25 mouse cellular contexts compared by ENCODE assay signal in genomic region chr12:10567881-10568280, GRCm38 (mm10).
"Had no signal": no experiment of that assay in that cellular context is flagged by ENCODE, and none has a peak within 500 bp of the region (broad histone marks: within the 10 kb centered on the region; RNA-seq: fewer than 3 reads in every experiment).

No protein-coding gene starts in this region.

- H3K9ac ChIP-seq: heart, embryonic 12.5 days; hindbrain, embryonic 13.5 days; hindbrain, embryonic 15.5 days; kidney, embryonic 15.5 days; limb, embryonic 12.5 days; limb, embryonic 15.5 days; liver, embryonic 13.5 days; liver, embryonic 15.5 days had no signal

- H3K9me3 ChIP-seq: heart, embryonic 10.5 days; heart, embryonic 12.5 days; hindbrain, embryonic 13.5 days; hindbrain, embryonic 15.5 days; kidney, embryonic 15.5 days; limb, embryonic 12.5 days; limb, embryonic 15.5 days; liver, embryonic 13.5 days; liver, embryonic 15.5 days had no signal

- H3K36me3 ChIP-seq: heart, embryonic 10.5 days; heart, embryonic 12.5 days; hindbrain, embryonic 13.5 days; hindbrain, embryonic 15.5 days; kidney, embryonic 15.5 days; limb, embryonic 12.5 days; limb, embryonic 15.5 days; liver, embryonic 13.5 days; liver, embryonic 15.5 days had no signal

- H3K4me2 ChIP-seq: heart, embryonic 12.5 days; hindbrain, embryonic 13.5 days; hindbrain, embryonic 15.5 days; kidney, embryonic 15.5 days; limb, embryonic 12.5 days; limb, embryonic 15.5 days; liver, embryonic 13.5 days; liver, embryonic 15.5 days had no signal

- ATAC-seq: hindbrain, postnatal 0 days; intestine, embryonic 16.5 days had no signal

- H3K27me3 ChIP-seq: heart, embryonic 12.5 days; hindbrain, embryonic 13.5 days; hindbrain, embryonic 15.5 days; kidney, embryonic 15.5 days; limb, embryonic 12.5 days; limb, embryonic 15.5 days; liver, embryonic 13.5 days; liver, embryonic 15.5 days had no signal

- DNase-seq: gastrocnemius, postnatal 14 days; gastrocnemius, postnatal 36 days; heart, adult 18-20 months; heart, postnatal 10 days; heart, postnatal 36 days; kidney, adult 11 months; kidney, adult 2 months; kidney, adult 9 months; kidney, postnatal 14 days; kidney, postnatal 36 days; layer of hippocampus, adult 9-11 months; layer of hippocampus, postnatal 36 days; left cerebral cortex, postnatal 4 days; liver, embryonic 13.5 days had no signal

- H3K4me3 ChIP-seq: heart, embryonic 10.5 days; heart, embryonic 12.5 days; hindbrain, embryonic 13.5 days; hindbrain, embryonic 15.5 days; kidney, embryonic 15.5 days; limb, embryonic 12.5 days; limb, embryonic 15.5 days; liver, embryonic 13.5 days; liver, embryonic 15.5 days had no signal

- H3K27ac ChIP-seq: heart, embryonic 10.5 days; hindbrain, embryonic 13.5 days; hindbrain, embryonic 15.5 days; hindbrain, postnatal 0 days; kidney, embryonic 15.5 days; kidney, postnatal 0 days; limb, embryonic 12.5 days; limb, embryonic 15.5 days; liver, embryonic 13.5 days; liver, embryonic 15.5 days had no signal

- H3K4me1 ChIP-seq: heart, embryonic 10.5 days; heart, embryonic 12.5 days; hindbrain, embryonic 13.5 days; hindbrain, embryonic 15.5 days; kidney, embryonic 15.5 days; liver, embryonic 13.5 days; liver, embryonic 15.5 days had no signal
